Mouse (Mus musculus) small intestine, adult 2 months (tissue): ENCODE measurements around the gene Hba-a1.

Experiments
- CTCF ChIP-seq: fragments of 200-500 bp; IDR thresholded peaks from 2 replicates; pipeline ENCODE4 v1.5.1; 2012; ENCODE audit warnings: low read depth, mild to moderate bottlenecking, control low read depth, inconsistent platforms, low read length, moderate library complexity, mixed read lengths; ENCODE audit not compliant: insufficient replicate concordance, insufficient read length; ENCODE audit errors: extremely low read depth
- POLR2A ChIP-seq: fragments of 200-500 bp; IDR thresholded peaks from 2 replicates; pipeline ENCODE4 v1.6.1; 2012; ENCODE audit warnings: low read depth, mild to moderate bottlenecking, control low read depth, inconsistent platforms, low read length, moderate library complexity

DNA sequence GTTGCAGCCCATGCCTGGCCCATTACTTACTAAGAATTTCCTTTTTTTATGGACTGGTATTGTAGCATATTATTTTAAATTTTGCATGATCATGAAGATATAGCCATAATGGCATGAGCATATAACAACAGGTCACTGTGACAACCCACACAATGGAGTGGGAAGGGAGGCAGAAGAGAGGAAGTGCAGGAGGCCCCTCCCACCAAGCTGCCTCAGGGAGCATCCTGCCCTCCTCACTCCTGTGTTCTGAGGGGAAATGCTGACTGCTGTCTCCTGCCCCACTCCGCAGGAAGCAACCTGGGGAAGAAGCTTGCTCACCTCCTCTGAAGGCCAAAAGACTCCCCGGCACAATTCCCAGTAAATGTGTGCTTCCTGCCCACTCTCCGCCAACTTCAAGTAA lies 26.6 kb downstream of the Hba-a1 start:
- TF ChIP-seq CTCF = no peak
- no peak for TF ChIP-seq POLR2A
